Mouse (Mus musculus): ENCODE results near the gene Ddc. TPM values are rescaled to one million over a fixed set of nuclear protein-coding genes. Genes with fewer than 3 reads are reported as not detected.
A peak's percentile ranks its signal among the peaks of the same experiment; 100 is the strongest.

The Ddc gene
- polyA plus RNA-seq (2016; fragmentation: Nextera tagmentation; extraction: Ambion mirVana): 5.5 and 6.2 TPM in 2 replicates

DNA sequence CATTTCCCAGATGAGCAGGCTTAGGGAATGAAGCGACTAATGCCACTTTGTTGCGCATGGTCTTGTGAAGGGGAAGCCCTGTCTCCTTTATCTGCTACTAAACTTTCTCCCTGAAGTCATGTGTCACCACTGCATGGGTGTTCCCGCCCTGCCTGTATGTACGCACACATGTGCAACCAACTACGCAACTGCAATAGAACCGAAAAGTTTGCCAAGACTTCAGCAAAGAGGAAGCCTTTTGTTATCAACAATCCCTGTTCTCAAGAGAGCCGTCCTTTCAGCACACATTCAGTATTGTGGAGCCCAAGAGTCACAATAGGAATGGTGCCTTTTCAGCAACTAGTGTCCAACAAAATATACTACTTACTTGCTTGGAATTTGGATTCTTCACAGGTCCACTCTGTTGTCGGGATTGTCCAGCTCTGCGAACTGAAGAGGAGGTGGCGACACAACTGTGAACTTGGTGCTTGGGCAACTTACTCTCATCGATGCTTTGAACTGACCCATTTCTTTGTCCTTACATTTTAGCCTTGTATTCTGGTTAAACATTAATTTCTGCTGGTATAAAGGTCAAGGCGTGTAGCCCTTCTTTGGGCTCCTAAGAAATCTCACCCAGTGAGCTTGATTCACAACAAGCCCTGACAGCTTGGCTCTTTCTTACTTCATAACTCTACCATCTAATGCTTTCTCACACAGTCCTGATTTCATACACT lies at the start of gene Ddc:
Ddc (minus strand) TSS at position 500 of the 713 bp plus-strand sequence.
- Histone ChIP-seq H3K27ac (no peak within 1 kb of the TSS), H3K4me1 (no peaks in the 10 kb centered on the region), H3K27me3 (ENCODE audit: low read depth, poor library complexity, severe bottlenecking) (no peaks in the 10 kb centered on the region), H3K9me3 (replicated peaks) (no peaks in the 10 kb centered on the region), H3K36me3 (no peaks in the 10 kb centered on the region), H3K4me3 (no peak within 1 kb of the TSS)
- WGBS: 93% methylated on average over 12 of the region's 12 CpGs
- no peak for DNase-seq (ENCODE audit: low spot score)

DNA sequence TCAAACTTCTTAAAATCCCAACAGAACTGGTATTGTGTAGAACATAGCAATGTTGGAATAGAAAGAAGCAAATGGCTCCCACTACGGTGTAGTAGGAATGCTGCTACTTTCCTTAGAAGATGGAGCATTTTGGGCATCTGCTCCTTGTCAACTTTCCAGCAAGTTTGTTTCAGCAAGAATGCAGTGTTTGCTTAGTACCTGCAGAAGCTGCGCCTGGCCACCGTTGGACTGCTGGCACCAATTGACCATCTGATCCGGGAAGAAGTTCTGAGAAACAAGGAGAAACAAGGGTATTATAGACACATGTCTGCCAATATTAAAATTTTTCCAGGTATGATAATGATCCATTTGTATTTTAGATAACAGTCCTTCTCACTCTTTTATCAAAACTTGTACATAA lies 47.8 kb upstream of the Ddc start:
- 93% methylated on average over 4 of the region's 4 CpGs for WGBS
- H3K4me3 ChIP-seq: no peak overlapping the region
- peaks cover 98% of the 10 kb centered on the region for H3K36me3 ChIP-seq
- H3K27ac ChIP-seq: no peak overlapping the region
- H3K4me1 ChIP-seq: peaks cover 27% of the 10 kb centered on the region
- H3K27me3 ChIP-seq (ENCODE audit: low read depth, poor library complexity, severe bottlenecking): no peaks in the 10 kb centered on the region
- no peak for DNase-seq (ENCODE audit: low spot score)
- H3K9me3 ChIP-seq (replicated peaks): no peaks in the 10 kb centered on the region

- H3K4me3 ChIP-seq: no peak overlapping the region
- no peaks in the 10 kb centered on the region for H3K9me3 ChIP-seq (replicated peaks)
- 97% methylated on average over 4 of the region's 4 CpGs for WGBS
- no peaks in the 10 kb centered on the region for H3K27me3 ChIP-seq (ENCODE audit: low read depth, poor library complexity, severe bottlenecking)
- no peak overlapping the region for H3K27ac ChIP-seq
- no peak for DNase-seq (ENCODE audit: low spot score)
- peaks cover 98% of the 10 kb centered on the region for H3K36me3 ChIP-seq
- peaks cover 27% of the 10 kb centered on the region for H3K4me1 ChIP-seq
Observed at GRCm38 (mm10) chr11:11944814-11945213, 46.9 kb upstream of the Ddc start.

DNA sequence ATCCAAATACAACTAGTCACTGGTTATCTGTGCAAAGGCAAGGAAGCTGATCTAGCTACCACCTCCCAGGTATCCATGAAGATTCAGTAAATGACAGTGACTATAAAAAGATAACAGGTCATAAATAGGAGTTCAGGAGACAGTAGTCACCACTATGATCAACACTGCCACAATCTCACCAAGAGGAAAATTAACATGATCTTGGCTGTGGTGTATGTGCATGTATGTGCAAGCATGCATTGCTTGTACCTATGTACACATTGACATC lies 46.1 kb upstream of the Ddc start:
- Histone ChIP-seq H3K4me1 (peaks cover 24% of the 10 kb centered on the region), H3K9me3 (replicated peaks) (no peaks in the 10 kb centered on the region), H3K27ac (no peak overlapping the region), H3K4me3 (no peak overlapping the region), H3K27me3 (ENCODE audit: low read depth, poor library complexity, severe bottlenecking) (no peaks in the 10 kb centered on the region), H3K36me3 (peaks cover 98% of the 10 kb centered on the region)
- DNase-seq (ENCODE audit: low spot score): no peak

GRCm38 (mm10) chr11:11943240-11944081 lies 45.5 kb upstream of the Ddc start:
- Histone ChIP-seq H3K4me3 (no peak overlapping the region), H3K4me1 (peaks cover 18% of the 10 kb centered on the region), H3K27ac (no peak overlapping the region), H3K27me3 (ENCODE audit: low read depth, poor library complexity, severe bottlenecking) (no peaks in the 10 kb centered on the region), H3K9me3 (replicated peaks) (no peaks in the 10 kb centered on the region), H3K36me3 (peaks cover 98% of the 10 kb centered on the region)
- WGBS: 90% methylated on average over 13 of the region's 13 CpGs
- no peak for DNase-seq (ENCODE audit: low spot score)

DNA sequence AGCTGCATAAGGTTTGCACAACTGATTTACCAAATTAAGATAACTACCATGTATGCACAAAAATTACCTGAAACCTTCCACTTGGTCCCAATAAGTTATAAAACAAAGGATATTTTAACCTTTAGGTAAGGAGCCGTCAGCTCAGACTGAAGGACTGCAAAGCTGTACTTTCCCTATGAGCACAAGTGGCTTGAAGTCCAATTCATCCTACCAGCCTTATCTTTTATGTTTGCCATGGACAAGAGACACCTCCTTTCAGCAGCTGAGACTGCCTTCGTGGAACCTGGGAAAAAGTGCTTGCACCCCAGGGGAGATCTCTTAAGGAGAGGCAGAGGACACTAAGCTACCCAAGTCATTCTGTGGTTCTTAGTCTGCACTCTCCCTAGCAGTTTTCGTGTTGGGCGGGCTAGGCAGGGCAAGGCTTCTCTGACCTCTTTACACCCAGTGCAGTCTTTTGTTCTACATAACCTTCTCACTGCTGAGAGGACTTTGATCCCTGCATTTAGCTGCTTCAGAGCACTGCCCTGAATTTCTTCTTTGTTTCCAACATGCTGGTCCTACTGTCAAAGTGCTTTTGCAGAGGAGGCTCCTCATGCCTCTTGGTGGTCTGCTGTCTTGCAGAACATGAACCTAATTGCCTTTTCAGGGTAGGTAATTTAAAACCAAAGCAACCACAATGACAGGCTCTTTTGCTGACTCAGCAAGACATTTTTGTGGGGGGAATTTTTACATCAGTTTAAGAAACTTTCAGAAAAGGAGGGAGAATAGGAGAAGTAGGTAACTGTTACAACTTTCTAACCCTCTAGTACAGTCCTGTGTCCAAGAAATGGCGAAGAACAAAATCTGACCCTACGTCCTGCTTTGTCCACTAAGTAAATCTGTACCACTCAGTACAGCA lies 44.6 kb upstream of the Ddc start:
- H3K27me3 ChIP-seq (ENCODE audit: low read depth, poor library complexity, severe bottlenecking): no peaks in the 10 kb centered on the region
- no peaks in the 10 kb centered on the region for H3K9me3 ChIP-seq (replicated peaks)
- no peak for DNase-seq (ENCODE audit: low spot score)
- H3K4me1 ChIP-seq: peaks cover 10% of the 10 kb centered on the region
- peak overlapping the region; percentile 46 for H3K27ac ChIP-seq
- no peak overlapping the region for H3K4me3 ChIP-seq
- 65% methylated on average over 6 of the region's 6 CpGs for WGBS
- H3K36me3 ChIP-seq: peaks cover 98% of the 10 kb centered on the region

DNA sequence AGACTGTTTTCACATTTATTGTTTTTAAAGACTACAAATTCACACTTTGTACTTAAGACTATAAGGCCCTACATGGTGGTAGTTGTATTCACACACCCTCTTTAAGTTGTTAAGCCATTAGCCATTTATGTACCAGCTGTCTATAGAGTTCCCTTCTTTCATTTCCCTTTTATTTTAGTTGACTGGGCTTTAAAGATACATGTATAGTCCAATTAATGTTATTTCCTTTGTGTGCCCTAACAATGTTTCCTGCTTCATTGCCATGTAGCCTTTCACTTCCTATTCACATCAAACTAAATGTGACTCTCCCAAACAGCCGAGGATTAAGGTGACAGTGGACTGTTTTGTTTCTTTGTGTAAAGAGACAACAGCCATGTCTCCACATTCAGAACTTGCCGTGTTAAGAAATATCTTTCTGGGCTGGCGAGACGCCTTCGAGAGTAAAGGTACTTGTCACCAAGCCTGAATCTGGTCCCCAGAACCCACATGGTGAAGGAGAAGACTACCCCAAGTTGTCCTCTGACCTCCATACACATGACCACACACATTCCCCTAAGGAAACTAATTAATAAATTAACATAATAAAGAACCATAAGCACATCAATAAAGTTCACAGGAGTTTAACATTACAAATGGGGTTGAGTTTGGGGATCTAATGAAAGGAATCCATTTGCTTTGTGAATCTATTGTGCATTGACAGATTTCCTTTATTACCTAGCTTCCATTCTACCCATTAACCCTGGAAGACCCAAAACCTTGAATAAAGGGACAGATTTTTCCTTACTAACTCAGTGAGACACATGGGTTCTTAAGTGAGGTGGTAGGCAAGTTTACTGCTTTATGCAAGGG lies 43.1 kb upstream of the Ddc start:
- Histone ChIP-seq H3K36me3 (peaks cover 98% of the 10 kb centered on the region), H3K9me3 (replicated peaks) (no peaks in the 10 kb centered on the region), H3K4me1 (peaks cover 11% of the 10 kb centered on the region), H3K27me3 (ENCODE audit: low read depth, poor library complexity, severe bottlenecking) (no peaks in the 10 kb centered on the region), H3K27ac (no peak overlapping the region), H3K4me3 (no peak overlapping the region)
- DNase-seq (ENCODE audit: low spot score): peak; percentile 19
- WGBS: 83% methylated on average over 5 of the region's 5 CpGs

GRCm38 (mm10) chr11:11939611-11940010 lies 41.7 kb upstream of the Ddc start:
- Histone ChIP-seq H3K36me3 (peaks cover 98% of the 10 kb centered on the region), H3K27me3 (ENCODE audit: low read depth, poor library complexity, severe bottlenecking) (no peaks in the 10 kb centered on the region)
- 90% methylated on average over 3 of the region's 3 CpGs for WGBS

GRCm38 (mm10) chr11:11938591-11938990 lies 40.6 kb upstream of the Ddc start:
- H3K27ac ChIP-seq: no peak overlapping the region
- peaks cover 98% of the 10 kb centered on the region for H3K36me3 ChIP-seq
- WGBS: 98% methylated on average over 1 of the region's 1 CpGs
- H3K9me3 ChIP-seq (replicated peaks): no peaks in the 10 kb centered on the region
- peak; percentile 25 for DNase-seq (ENCODE audit: low spot score)
- H3K4me1 ChIP-seq: peaks cover 11% of the 10 kb centered on the region
- no peaks in the 10 kb centered on the region for H3K27me3 ChIP-seq (ENCODE audit: low read depth, poor library complexity, severe bottlenecking)
- no peak overlapping the region for H3K4me3 ChIP-seq

More at GRCm38 (mm10) chr11:11939611-11940010, 41.7 kb upstream of the Ddc start:
- H3K4me3 ChIP-seq: no peak overlapping the region
- DNase-seq (ENCODE audit: low spot score): peak; percentile 23
- H3K9me3 ChIP-seq (replicated peaks): no peaks in the 10 kb centered on the region
- H3K27ac ChIP-seq: no peak overlapping the region
- peaks cover 11% of the 10 kb centered on the region for H3K4me1 ChIP-seq

DNA sequence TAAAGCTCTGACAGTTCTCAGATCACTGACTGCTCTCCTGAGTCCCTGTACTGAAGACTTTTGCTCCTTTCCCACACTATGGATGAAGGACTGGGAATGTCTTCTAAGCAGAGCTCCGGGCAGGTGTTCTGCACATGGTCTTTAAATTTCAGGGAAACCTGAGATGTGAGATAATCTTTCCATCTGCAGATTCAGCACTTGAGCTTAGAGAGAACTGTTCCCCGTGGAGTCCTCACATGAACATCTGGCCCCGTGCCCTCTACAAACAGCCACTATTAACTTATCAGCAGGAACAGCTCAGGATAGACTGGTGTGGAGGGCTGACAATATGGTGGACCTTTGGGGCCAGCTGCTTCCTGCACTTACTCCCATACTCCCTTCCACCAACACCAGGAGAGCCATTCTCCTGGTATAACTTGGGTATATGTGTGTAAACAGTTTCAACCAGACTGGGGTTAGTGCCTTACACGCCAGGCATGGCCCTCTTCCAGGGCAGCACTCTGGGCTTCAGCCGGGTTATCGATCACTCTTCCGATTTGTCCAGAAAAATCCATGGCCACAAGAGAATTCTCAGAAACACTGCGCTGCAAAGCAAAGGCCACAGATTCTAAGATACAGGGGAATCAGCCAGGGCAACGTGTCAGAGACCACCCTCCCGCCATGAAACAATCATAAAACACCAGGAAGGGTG lies 39.5 kb upstream of the Ddc start:
- no peaks in the 10 kb centered on the region for H3K9me3 ChIP-seq (replicated peaks)
- H3K27ac ChIP-seq: peak overlapping the region; percentile 30; the same call in 1 of the 2 replicates
- DNase-seq (ENCODE audit: low spot score): peak; percentile 26
- H3K36me3 ChIP-seq: peaks cover 98% of the 10 kb centered on the region
- no peaks in the 10 kb centered on the region for H3K27me3 ChIP-seq (ENCODE audit: low read depth, poor library complexity, severe bottlenecking)
- 84% methylated on average over 10 of the region's 10 CpGs for WGBS
- peaks cover 5% of the 10 kb centered on the region for H3K4me1 ChIP-seq
- H3K4me3 ChIP-seq: no peak overlapping the region

DNA sequence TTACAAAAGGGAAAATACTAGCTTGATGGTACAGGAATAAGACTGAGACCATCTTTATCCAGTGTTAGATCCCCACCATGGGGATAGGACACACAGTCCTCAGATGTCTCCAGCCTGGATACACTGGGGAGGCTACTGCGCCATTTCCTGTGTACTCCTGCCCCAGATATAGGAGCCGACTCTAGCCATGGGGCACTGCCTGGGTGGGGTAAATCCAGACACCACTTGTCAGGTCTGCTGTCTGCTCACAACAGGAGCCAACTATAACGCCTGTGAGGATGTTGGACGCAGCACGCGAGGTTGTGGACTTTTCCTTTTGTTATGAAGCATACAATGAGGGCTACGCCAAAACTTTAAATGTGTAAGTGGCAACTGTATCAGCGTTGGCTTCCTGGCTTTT lies 36.9 kb upstream of the Ddc start:
- DNase-seq (ENCODE audit: low spot score): peak; percentile 25
- peaks cover 97% of the 10 kb centered on the region for H3K36me3 ChIP-seq
- no peak overlapping the region for H3K4me3 ChIP-seq
- WGBS: 90% methylated on average over 8 of the region's 8 CpGs
- H3K4me1 ChIP-seq: peaks cover 11% of the 10 kb centered on the region
- H3K27ac ChIP-seq: no peak overlapping the region
- no peaks in the 10 kb centered on the region for H3K27me3 ChIP-seq (ENCODE audit: low read depth, poor library complexity, severe bottlenecking)
- H3K9me3 ChIP-seq (replicated peaks): no peaks in the 10 kb centered on the region

Data from limb, embryonic 10.5 days (tissue).